Mouse (Mus musculus) erythroblast, embryonic 14.5 days (primary cell): ENCODE measurements around the gene Wdr37. TPM values are rescaled to one million over a fixed set of nuclear protein-coding genes. Genes with fewer than 3 reads are reported as not detected.

Experiments used
- H3K27me3 ChIP-seq: 2 replicates; pipeline ENCODE4 v1.6.1; 2012; ENCODE audit warnings: inconsistent platforms; ENCODE audit not compliant: control insufficient read depth
- H3K36me3 ChIP-seq: 2 replicates; pipeline ENCODE4 v1.6.1; 2012; ENCODE audit warnings: mild to moderate bottlenecking, inconsistent platforms; ENCODE audit not compliant: control insufficient read depth
- H3K4me1 ChIP-seq: 2 replicates; pipeline ENCODE4 v1.6.1; 2012; ENCODE audit warnings: inconsistent platforms; ENCODE audit not compliant: control insufficient read depth
- H3K4me3 ChIP-seq: replicated peaks from 2 replicates; pipeline ENCODE3; 2012; ENCODE audit warnings: moderate library complexity, mild to moderate bottlenecking, inconsistent platforms
- H3K9me3 ChIP-seq: 2 replicates; pipeline ENCODE4 v1.6.1; 2012; ENCODE audit warnings: low read length, inconsistent platforms, mixed read lengths; ENCODE audit not compliant: control insufficient read depth
- GATA1 ChIP-seq: IDR thresholded peaks from 2 replicates; pipeline ENCODE4 v1.6.1; 2012; ENCODE audit warnings: low read length, inconsistent platforms, mixed read lengths
- TAL1 ChIP-seq: IDR thresholded peaks from 3 replicates; pipeline ENCODE4 v1.6.1; 2012; ENCODE audit warnings: low read length, inconsistent platforms, mixed read lengths
- polyA plus RNA-seq: library from polyadenylated mRNA; stranded (reverse); fragments of >175 nt; gene quantifications from 2 replicates; pipeline ENCODE4 v1.2.3, GENCODE M21; 2012

The Wdr37 gene
- polyA plus RNA-seq, 1 experiment: 0.26 TPM

DNA sequence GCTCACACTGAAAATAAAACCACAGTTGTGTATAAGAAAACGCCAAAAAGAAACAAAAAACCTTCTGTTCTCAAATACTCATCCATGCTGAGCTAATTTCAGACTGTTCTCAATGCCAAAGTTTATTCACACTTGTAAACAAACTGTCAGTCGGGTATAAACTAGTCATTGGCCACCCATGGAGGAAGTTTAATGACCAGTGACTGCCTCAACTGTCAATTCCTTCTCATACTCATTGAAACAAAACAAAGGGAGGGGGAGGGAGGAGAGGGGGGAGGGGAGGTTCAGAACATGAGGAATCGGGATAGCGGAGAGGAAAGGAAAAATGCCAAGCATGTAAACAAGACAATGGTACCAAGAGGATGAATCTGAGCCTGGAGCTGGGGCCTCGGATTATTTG lies 41.9 kb downstream of the Wdr37 start:
- no peaks in the 10 kb centered on the region for H3K9me3 ChIP-seq
- H3K27me3 ChIP-seq: no peaks in the 10 kb centered on the region
- TF ChIP-seq TAL1 (no peak), GATA1 (no peak)
- H3K4me1 ChIP-seq: peaks cover 13% of the 10 kb centered on the region
- H3K36me3 ChIP-seq: peaks cover 72% of the 10 kb centered on the region
- no peak overlapping the region for H3K4me3 ChIP-seq

GRCm38 (mm10) chr13:8828946-8829345 lies 42.8 kb downstream of the Wdr37 start:
- H3K9me3 ChIP-seq: no peaks in the 10 kb centered on the region
- H3K4me1 ChIP-seq: peaks cover 13% of the 10 kb centered on the region
- H3K4me3 ChIP-seq: no peak overlapping the region
- H3K36me3 ChIP-seq: peaks cover 64% of the 10 kb centered on the region
- no peaks in the 10 kb centered on the region for H3K27me3 ChIP-seq
- TF ChIP-seq TAL1: no peak
- no peak for TF ChIP-seq GATA1

DNA sequence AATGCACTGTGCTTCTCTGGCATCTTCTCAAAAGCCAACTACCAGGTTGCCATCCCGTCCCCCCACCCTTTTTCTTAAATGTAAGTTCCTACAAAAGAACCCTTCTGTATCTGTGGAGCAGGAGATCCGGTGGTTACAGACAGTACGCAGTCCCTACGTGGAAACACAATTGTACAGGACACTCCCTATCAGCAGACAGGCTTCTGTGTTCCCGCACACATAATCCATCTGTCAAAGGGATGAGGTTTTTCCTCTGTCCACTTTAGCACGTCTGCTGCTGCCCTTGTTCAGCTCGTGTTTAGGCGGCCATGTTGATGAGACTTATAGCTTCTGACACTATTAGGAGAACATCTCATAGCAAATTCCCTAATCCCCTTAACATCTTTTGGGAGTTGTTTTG lies 48.2 kb downstream of the Wdr37 start:
- no peaks in the 10 kb centered on the region for H3K27me3 ChIP-seq
- no peak overlapping the region for H3K4me3 ChIP-seq
- no peaks in the 10 kb centered on the region for H3K9me3 ChIP-seq
- TF ChIP-seq GATA1: no peak
- TF ChIP-seq TAL1: no peak
- H3K4me1 ChIP-seq: no peaks in the 10 kb centered on the region
- peaks cover 68% of the 10 kb centered on the region for H3K36me3 ChIP-seq

DNA sequence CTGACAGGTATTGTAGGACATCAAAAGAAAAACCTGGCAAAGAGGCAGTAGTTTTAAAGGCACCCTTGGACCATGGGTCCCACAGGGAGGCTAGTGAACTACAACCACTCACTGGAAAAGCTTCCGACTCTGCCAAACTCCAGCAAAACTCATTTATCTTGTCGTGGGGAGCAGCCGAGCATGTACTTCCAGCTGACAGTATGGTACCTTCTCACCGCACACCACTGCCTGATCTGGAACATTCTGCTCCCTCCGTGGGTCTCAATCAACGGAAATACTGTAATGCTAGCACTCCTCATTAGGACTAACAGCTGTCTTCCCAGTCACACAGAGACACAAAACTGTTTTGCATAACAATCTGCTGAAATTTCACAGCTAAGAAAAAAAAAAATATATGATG lies 48.6 kb downstream of the Wdr37 start:
- no peaks in the 10 kb centered on the region for H3K27me3 ChIP-seq
- peaks cover 68% of the 10 kb centered on the region for H3K36me3 ChIP-seq
- no peaks in the 10 kb centered on the region for H3K4me1 ChIP-seq
- H3K4me3 ChIP-seq: no peak overlapping the region
- no peak for TF ChIP-seq TAL1
- TF ChIP-seq GATA1: no peak
- no peaks in the 10 kb centered on the region for H3K9me3 ChIP-seq

- Histone ChIP-seq H3K4me3 (no peak overlapping the region), H3K9me3 (no peaks in the 10 kb centered on the region), H3K36me3 (peaks cover 71% of the 10 kb centered on the region), H3K4me1 (no peaks in the 10 kb centered on the region), H3K27me3 (no peaks in the 10 kb centered on the region)
- no peak for TF ChIP-seq TAL1
- TF ChIP-seq GATA1: no peak
Observed at GRCm38 (mm10) chr13:8822201-8822600, 49.5 kb downstream of the Wdr37 start.

- H3K9me3 ChIP-seq: no peaks in the 10 kb centered on the region
- H3K4me3 ChIP-seq: no peak overlapping the region
- H3K4me1 ChIP-seq: no peaks in the 10 kb centered on the region
- TF ChIP-seq GATA1: no peak
- no peak for TF ChIP-seq TAL1
- H3K36me3 ChIP-seq: peaks cover 20% of the 10 kb centered on the region
- H3K27me3 ChIP-seq: no peaks in the 10 kb centered on the region
Observed at GRCm38 (mm10) chr13:8805931-8806330, 65.8 kb downstream of the Wdr37 start.

DNA sequence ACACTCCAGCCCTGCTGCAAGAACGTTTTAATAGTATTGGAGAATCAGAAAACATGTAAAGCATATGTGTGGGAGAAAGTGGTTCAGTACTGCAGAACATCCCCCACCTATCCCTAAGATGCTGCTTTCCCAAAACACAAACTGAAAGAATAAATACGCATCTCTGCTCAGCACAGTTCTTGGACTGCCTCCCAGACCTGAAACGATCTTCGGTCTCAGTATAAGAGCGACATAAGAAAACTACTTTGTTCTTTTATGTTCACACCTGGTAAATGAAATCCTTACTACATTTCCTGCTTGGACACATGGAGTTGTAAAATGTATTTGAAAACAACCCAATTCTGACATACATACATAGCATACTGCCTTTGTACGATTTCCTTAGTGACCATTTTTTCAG lies 71.1 kb downstream of the Wdr37 start:
- H3K4me3 ChIP-seq: no peak overlapping the region
- no peaks in the 10 kb centered on the region for H3K27me3 ChIP-seq
- no peaks in the 10 kb centered on the region for H3K9me3 ChIP-seq
- TF ChIP-seq TAL1: no peak
- no peak for TF ChIP-seq GATA1
- no peaks in the 10 kb centered on the region for H3K4me1 ChIP-seq
- peaks cover 12% of the 10 kb centered on the region for H3K36me3 ChIP-seq

DNA sequence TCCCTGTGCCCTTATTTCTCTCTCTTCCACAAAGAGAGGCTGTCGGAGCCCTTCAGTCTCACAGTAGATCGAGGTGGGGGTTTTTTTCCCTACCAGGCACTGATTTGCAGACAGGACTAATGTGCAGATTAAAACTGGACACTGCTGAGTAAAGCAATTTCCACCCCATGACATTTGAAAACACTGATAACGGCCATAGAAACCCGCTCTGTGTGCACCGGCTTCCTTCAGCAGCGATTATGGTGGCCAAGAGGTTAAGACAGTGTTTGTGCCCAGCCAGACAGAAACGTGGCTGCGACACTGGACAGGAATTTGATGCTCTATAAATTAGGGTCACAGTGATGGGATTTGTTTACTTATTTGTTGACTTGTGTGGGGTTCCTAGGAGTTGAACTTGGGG lies 78.5 kb downstream of the Wdr37 start:
- no peaks in the 10 kb centered on the region for H3K36me3 ChIP-seq
- H3K4me3 ChIP-seq: no peak overlapping the region
- no peaks in the 10 kb centered on the region for H3K27me3 ChIP-seq
- no peaks in the 10 kb centered on the region for H3K9me3 ChIP-seq
- H3K4me1 ChIP-seq: no peaks in the 10 kb centered on the region
- TF ChIP-seq GATA1 (no peak), TAL1 (no peak)

DNA sequence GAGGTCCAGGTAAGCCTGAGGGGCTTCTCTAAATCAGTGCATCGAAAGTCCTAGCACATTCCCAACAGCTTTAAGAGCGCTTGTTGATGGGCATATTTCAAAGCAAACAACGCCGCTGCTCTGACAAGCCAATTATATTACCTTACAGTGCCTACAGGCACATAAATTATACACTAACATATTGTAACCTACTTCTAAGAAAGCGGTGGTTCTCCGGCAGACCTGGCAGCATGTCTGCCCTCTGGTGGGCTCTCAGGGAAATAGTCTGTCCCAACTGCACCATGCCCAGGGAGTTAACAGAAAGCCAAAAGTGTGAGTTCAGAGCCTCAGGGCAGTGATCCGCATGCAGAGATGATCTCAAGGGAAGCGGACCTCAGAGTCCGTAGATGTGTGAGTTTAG lies 86.5 kb downstream of the Wdr37 start:
- Histone ChIP-seq H3K4me3 (no peak overlapping the region), H3K27me3 (no peaks in the 10 kb centered on the region), H3K4me1 (no peaks in the 10 kb centered on the region), H3K36me3 (no peaks in the 10 kb centered on the region), H3K9me3 (no peaks in the 10 kb centered on the region)
- no peak for TF ChIP-seq GATA1
- TF ChIP-seq TAL1: no peak

DNA sequence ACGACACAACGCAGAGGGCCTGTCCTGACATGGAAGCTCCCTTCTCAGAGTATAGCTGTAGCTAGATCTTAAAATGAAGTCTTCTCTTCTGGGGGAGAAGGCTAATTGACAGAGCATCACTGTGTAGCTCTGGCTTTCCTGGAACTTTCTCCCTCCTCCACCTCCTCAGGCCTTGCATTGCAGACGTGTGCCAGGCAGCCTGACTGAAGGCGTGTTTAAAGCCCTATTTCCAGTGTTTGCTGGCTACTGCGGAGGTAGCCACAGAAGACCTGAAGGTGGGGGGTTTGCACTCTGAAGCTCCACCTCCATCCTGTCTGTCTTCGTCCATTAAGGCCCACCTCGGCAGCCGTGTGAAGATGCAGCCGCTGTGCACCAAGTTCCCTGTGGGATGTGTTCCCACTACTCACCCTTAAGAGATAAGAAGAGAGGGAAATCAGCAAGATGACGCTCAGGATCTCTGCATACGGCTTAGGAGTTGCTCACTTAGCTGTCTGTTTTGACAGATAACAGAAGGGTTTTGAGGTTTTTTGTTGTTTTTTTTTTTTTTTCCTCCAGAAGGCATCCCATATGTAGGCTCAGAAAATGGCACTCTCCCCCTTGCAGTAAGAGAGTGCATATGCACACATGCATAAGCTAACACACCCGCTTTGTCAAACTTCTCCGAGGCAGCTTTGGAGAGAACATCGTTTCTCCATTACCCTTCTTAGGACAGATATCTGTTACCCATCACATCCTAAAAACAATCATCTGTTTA lies 87.2 kb downstream of the Wdr37 start:
- Histone ChIP-seq H3K27me3 (no peaks in the 10 kb centered on the region), H3K9me3 (no peaks in the 10 kb centered on the region), H3K36me3 (no peaks in the 10 kb centered on the region), H3K4me1 (no peaks in the 10 kb centered on the region), H3K4me3 (no peak overlapping the region)
- no peak for TF ChIP-seq GATA1
- TF ChIP-seq TAL1: no peak
